Mouse (Mus musculus) mesoderm, embryonic 11.5 days (tissue): ENCODE measurements at regions not wholly inside any gene's neighbourhood (a gene's known extent, or its start where the extent isn't known, plus 50 kb on each side); places are given as distances from the start of the nearest gene placed in this dataset.

Experiments
- DNase-seq: peaks from one replicate; pipeline ENCODE4 v3.0.0-alpha.2; 2012; ENCODE audit warnings: low read depth, low spot score

- DNase-seq = no peak
These were observed 73.8 kb upstream of the Lcorl start for GRCm38 (mm10) chr5:45931252-45931651.

- no peak for DNase-seq
These were observed 68.5 kb upstream of the Lcorl start for GRCm38 (mm10) chr5:45925879-45926410.

GRCm38 (mm10) chr5:45923907-45924594 is 66.6 kb upstream of the Lcorl start:
- DNase-seq = no peak
